Mouse (Mus musculus) stomach, postnatal 0 days (tissue): ENCODE data around the gene Igfals. TPM values are rescaled to one million over a fixed set of nuclear protein-coding genes. Genes with fewer than 3 reads are reported as not detected.
A peak's percentile ranks its signal among the peaks of the same experiment; 100 is the strongest.

Experiments used
- ATAC-seq: fragments of 200-750 bp; cut with Nextera tagmentation; 2 replicates; pipeline ENCODE4 v1.8.0; 2017; ENCODE audit not compliant: low FRiP score, low TSS enrichment
- DNase-seq: peaks from one replicate; pipeline ENCODE4 v3.0.0-alpha.2; 2016; ENCODE audit warnings: low spot score
- H3K27ac ChIP-seq: fragments of 300-500 bp; sonication (generic); replicated peaks from 2 replicates; pipeline ENCODE4 v1.5.1; 2014; ENCODE audit warnings: mild to moderate bottlenecking, control low read depth
- H3K27me3 ChIP-seq: fragments of 300-500 bp; sonication (generic); 2 replicates; pipeline ENCODE4 v1.6.1; 2014; ENCODE audit warnings: low read length; ENCODE audit not compliant: control insufficient read depth, insufficient read depth
- H3K36me3 ChIP-seq: fragments of 300-500 bp; sonication (generic); 2 replicates; pipeline ENCODE4 v1.6.1; 2014; ENCODE audit warnings: low read length, mixed read lengths; ENCODE audit not compliant: control insufficient read depth, insufficient read depth
- H3K4me1 ChIP-seq: fragments of 300-500 bp; sonication (generic); replicated peaks from 2 replicates; pipeline ENCODE4 v1.6.1; 2014; ENCODE audit warnings: antibody characterized with exemption; ENCODE audit not compliant: control insufficient read depth, insufficient read depth
- H3K4me2 ChIP-seq: fragments of 300-500 bp; sonication (generic); replicated peaks from 2 replicates; pipeline ENCODE4 v1.6.1; 2014; ENCODE audit warnings: low read depth, mild to moderate bottlenecking, control low read depth, moderate library complexity
- H3K4me3 ChIP-seq: fragments of 300-500 bp; sonication (generic); 2 replicates; pipeline ENCODE4 v1.5.1; 2014; ENCODE audit warnings: low read depth, low read length, control low read depth
- H3K9ac ChIP-seq: fragments of 300-500 bp; sonication (generic); 2 replicates; pipeline ENCODE4 v1.6.1; 2014; ENCODE audit warnings: mild to moderate bottlenecking, low read length, control low read depth, mixed read lengths
- H3K9me3 ChIP-seq: fragments of 300-500 bp; sonication (generic); 2 replicates; pipeline ENCODE4 v1.6.1; 2016; ENCODE audit warnings: low read length; ENCODE audit not compliant: control insufficient read depth
- CTCF ChIP-seq: IDR thresholded peaks from 2 replicates; pipeline ENCODE4 v1.5.1; 2016; ENCODE audit warnings: antibody characterized with exemption, low read depth, mild to moderate bottlenecking, moderate library complexity
- EP300 ChIP-seq: optimal IDR thresholded peaks from 2 replicates; pipeline ENCODE3; 2016; ENCODE audit warnings: antibody characterized with exemption
- WGBS: fragments of 180-500 bp; shearing (Covaris S2); extraction: QIAGEN DNeasy Blood & Tissue Kit; methylation state at CpG from one replicate; pipeline ENCODE4 v1.1.7; 2014; 5-methylcytosine and 5-hydroxymethylcytosine counted together
- polyA plus RNA-seq: library from polyadenylated mRNA; unstranded; fragments of >200 nt; fragmentation: Nextera tagmentation; extraction: Ambion mirVana; gene quantifications from 2 replicates; pipeline ENCODE4 v1.2.1, GENCODE M21; 2015

The Igfals gene
- polyA plus RNA-seq, 1 experiment from 2014 or later: 5.6 TPM

DNA sequence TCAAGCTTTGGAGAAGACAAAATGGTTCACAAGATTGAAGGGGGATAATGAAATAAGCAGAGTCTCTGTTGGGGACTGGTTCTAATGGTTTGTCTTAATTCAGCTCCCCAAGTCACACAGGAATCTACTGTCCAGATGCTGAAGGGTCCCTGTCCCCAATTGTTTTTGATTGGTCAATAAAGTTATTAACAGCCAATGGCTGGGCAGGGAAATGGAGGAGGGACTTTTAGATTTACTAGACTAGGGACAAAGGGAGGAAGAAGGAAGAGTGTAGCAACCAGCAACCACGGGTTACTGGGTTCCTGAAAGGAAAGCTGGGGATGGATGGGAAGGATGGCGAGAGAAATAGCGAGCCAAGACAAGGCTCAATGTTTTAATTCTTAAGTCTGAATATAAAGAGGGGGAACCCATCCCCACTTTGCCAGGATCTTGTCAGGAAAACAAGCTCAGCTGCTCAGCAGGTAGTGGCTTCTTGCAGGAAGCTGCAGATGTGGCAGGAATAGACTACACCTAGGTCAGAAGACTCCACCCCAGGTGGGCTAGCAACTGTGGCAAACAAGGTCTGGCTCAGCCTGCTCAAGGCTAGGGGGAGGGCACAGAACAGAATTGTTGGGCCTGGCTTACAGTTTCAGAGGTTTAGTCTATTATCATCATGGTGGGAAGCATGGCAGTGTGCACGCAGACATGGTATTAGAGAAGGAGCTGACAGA is 8.1 kb downstream of the Igfals start:
- TF ChIP-seq CTCF (no peak), EP300 (no peak)
- 52% methylated on average over 4 of the region's 4 CpGs for WGBS

DNA sequence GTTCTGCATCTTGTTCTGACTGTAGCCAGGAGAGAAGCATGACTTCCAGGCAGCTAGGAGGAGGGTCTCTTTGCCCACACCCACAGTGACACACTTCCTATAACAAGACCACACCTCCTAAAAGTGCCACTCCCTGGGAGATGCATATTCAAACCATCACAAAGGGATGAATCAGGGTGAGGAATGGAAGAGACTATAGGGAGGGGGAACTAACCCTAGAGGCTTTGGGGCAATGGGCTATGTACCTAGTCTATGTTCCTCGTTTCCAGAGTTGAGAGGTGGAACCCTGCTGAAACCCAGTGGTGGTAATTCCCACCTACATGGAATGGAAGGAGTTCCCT is 8.6 kb downstream of the Igfals start:
- no peak for ATAC-seq
- H3K27ac ChIP-seq: no peak overlapping the region
- no peaks in the 10 kb centered on the region for H3K36me3 ChIP-seq
- H3K4me1 ChIP-seq: no peaks in the 10 kb centered on the region
- DNase-seq: no peak
- no peak overlapping the region for H3K4me2 ChIP-seq
- WGBS: 45% methylated on average over 1 of the region's 1 CpGs
- no peak overlapping the region for H3K9ac ChIP-seq
- H3K9me3 ChIP-seq: no peaks in the 10 kb centered on the region
- H3K27me3 ChIP-seq: no peaks in the 10 kb centered on the region
- H3K4me3 ChIP-seq: no peak overlapping the region
- no peak for TF ChIP-seq CTCF
- TF ChIP-seq EP300: no peak

More for the DNA sequence above, 8.1 kb downstream of the Igfals start:
- Histone ChIP-seq H3K4me3 (no peak overlapping the region), H3K27ac (no peak overlapping the region), H3K4me2 (no peak overlapping the region), H3K36me3 (no peaks in the 10 kb centered on the region), H3K4me1 (no peaks in the 10 kb centered on the region), H3K9ac (no peak overlapping the region), H3K27me3 (no peaks in the 10 kb centered on the region), H3K9me3 (no peaks in the 10 kb centered on the region)
- DNase-seq (no peak), ATAC-seq (no peak)

DNA sequence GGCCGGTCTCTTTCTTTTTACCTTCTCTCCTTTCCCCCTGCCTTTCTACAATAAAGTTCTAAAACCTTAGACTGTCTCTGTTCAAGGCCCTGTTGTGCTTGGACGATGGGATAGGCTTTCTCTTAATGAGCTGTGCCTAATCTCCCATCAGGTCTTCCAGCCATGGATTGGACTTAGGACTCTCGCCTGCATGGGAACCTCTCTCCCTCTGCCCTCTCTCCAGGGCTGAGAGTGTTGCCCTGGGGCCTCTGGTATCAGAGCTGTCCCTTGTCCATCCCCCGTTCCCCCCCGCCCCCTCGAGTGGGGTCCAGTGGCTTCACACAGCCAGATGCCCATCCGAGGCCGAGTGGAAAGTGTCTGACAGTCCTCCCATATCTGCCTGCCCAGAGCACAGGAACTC is 9.2 kb downstream of the Igfals start:
- no peaks in the 10 kb centered on the region for H3K27me3 ChIP-seq
- no peak overlapping the region for H3K4me3 ChIP-seq
- H3K9ac ChIP-seq: no peak overlapping the region
- H3K9me3 ChIP-seq: no peaks in the 10 kb centered on the region
- DNase-seq (no peak), ATAC-seq (no peak)
- no peaks in the 10 kb centered on the region for H3K4me1 ChIP-seq
- 86% methylated on average over 8 of the region's 8 CpGs for WGBS
- H3K27ac ChIP-seq: no peak overlapping the region
- no peaks in the 10 kb centered on the region for H3K36me3 ChIP-seq
- H3K4me2 ChIP-seq: no peak overlapping the region
- no peak for TF ChIP-seq EP300
- no peak for TF ChIP-seq CTCF

DNA sequence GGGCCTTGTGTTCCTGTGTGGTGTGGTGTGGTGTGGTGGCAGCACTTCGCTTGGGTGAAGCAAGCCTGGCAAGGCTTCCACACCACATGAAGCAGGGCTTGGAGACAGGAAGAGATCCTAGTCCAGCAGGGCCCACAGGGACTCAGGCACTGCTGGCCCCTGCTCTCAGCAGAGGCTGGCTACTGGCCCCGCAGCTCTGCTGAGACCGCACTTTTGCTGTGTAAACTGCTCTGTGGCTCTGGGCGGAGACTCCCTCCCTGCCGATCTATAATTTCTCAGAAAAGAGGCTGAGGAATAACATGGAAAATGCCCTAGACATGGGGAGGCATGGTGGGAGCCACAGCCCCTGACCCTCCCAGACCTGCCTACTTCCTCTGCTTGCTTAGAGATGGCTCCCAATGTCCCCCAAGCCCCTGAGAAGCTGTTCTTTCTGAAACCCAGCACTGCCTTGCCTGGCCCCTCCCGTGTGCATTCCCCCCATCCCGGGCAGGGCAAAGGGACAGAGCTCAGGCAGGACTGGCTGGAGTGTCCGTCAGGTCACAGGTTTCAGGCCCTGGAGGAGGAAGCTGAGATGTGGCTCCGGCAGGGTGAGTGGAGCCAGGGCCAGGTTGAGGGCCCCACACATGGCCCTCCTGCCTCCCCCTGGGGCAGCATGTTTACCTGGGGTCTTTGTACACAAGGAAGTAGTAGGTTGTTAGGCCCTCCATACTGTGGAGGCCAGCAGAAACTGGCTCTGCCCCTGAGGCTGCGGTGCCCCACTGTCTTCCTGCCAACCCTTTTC is 11.7 kb downstream of the Igfals start:
- peak; percentile 46 for DNase-seq
- no peaks in the 10 kb centered on the region for H3K9me3 ChIP-seq
- H3K27me3 ChIP-seq: no peaks in the 10 kb centered on the region
- H3K4me2 ChIP-seq: peak overlapping the region; percentile 27; the same call in 1 of the 2 replicates
- no peak overlapping the region for H3K4me3 ChIP-seq
- peak overlapping the region; percentile 76 for H3K27ac ChIP-seq
- no peaks in the 10 kb centered on the region for H3K4me1 ChIP-seq
- peak overlapping the region; percentile 53 for H3K9ac ChIP-seq
- TF ChIP-seq CTCF: no peak
- TF ChIP-seq EP300: no peak
- peak; percentile 33 for ATAC-seq
- WGBS: 30% methylated on average over 10 of the region's 10 CpGs
- no peaks in the 10 kb centered on the region for H3K36me3 ChIP-seq

DNA sequence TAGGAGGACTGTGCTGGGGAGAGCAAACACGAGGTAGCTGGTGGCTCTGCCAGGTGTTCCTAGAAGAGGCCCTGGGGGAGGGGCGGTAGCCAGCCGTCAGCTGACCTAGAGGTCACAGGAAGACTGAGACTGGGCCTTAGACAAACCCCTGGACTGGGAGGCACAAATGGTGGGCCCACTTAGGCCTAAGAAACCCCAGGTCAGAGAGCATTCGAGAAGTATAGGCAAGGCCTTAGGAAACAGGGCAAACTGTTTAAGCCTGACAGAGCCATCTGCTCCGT is 12.3 kb downstream of the Igfals start:
- H3K36me3 ChIP-seq: peaks cover 4% of the 10 kb centered on the region; the same call in 1 of the 2 replicates
- peak overlapping the region; percentile 76 for H3K27ac ChIP-seq
- no peaks in the 10 kb centered on the region for H3K9me3 ChIP-seq
- no peak for TF ChIP-seq EP300
- TF ChIP-seq CTCF: no peak
- peak overlapping the region; percentile 27; the same call in 1 of the 2 replicates for H3K4me2 ChIP-seq
- peak; percentile 80 for DNase-seq
- 14% methylated on average over 5 of the region's 5 CpGs for WGBS
- H3K4me1 ChIP-seq: no peaks in the 10 kb centered on the region
- peak; percentile 74 for ATAC-seq
- 0 out of 2 replicates have a peak overlapping the region, but pooled peaks have one; percentile 2 for H3K4me3 ChIP-seq
- H3K27me3 ChIP-seq: no peaks in the 10 kb centered on the region
- H3K9ac ChIP-seq: peak overlapping the region; percentile 53

DNA sequence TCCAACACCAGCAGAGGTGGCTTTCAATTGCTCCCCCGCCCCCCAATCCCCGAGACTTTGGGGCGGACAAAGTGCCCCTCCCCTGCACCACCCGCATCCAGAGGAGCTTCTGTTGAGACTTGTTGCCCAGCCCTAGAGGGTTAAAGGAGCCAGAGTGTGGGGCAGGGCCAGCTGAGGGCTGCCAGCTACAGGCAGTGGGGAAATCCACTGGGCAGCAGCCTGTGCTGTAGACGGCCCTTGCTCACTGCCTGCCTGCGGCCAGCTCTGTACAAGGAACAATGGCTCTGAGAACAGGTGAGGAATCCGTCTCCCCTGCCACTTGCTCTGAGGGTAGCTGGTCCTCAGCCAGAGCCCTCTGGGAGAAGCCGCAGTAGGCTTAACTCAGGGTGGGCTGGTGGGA is 12.7 kb downstream of the Igfals start:
- peak; percentile 57 for ATAC-seq
- Histone ChIP-seq H3K4me2 (peak overlapping the region; percentile 27; the same call in 1 of the 2 replicates), H3K4me1 (no peaks in the 10 kb centered on the region), H3K9ac (peak overlapping the region; percentile 53), H3K4me3 (peak overlapping the region; percentile 2; the same call in 1 of the 2 replicates), H3K27ac (peak overlapping the region; percentile 76), H3K9me3 (no peaks in the 10 kb centered on the region), H3K36me3 (peaks cover 4% of the 10 kb centered on the region), H3K27me3 (no peaks in the 10 kb centered on the region)
- WGBS: 48% methylated on average over 8 of the region's 8 CpGs
- TF ChIP-seq EP300 (no peak), CTCF (no peak)
- peak; percentile 48 for DNase-seq
